Mouse (Mus musculus) kidney, adult 2 months (tissue): Measurements from ENCODE around the gene Erbb4.

ENCODE experiments used
- CTCF ChIP-seq: fragments of 200-500 bp; conservative IDR thresholded peaks from 2 replicates; pipeline ENCODE4 v1.5.1; 2011; ENCODE audit warnings: low read depth, mild to moderate bottlenecking, control low read depth, low read length, moderate library complexity, mixed read lengths; ENCODE audit not compliant: insufficient read depth, insufficient read length
- POLR2A ChIP-seq: fragments of 200-500 bp; IDR thresholded peaks from one replicate; pipeline ENCODE4 v1.6.1; 2011; ENCODE audit warnings: low read depth, low read length, control low read depth

GRCm38 (mm10) chr1:68134943-68135342, 972.9 kb downstream of the Erbb4 start:
- no peak for TF ChIP-seq POLR2A
- no peak for TF ChIP-seq CTCF
